Mouse (Mus musculus) kidney, adult 8-10 months (tissue): ENCODE results near the gene Ebf3.

Source experiments
- DNase-seq, 2 experiments: peaks; one replicate each; pipeline ENCODE4 v3.0.0; 2022

Ebf3 gene

DNA sequence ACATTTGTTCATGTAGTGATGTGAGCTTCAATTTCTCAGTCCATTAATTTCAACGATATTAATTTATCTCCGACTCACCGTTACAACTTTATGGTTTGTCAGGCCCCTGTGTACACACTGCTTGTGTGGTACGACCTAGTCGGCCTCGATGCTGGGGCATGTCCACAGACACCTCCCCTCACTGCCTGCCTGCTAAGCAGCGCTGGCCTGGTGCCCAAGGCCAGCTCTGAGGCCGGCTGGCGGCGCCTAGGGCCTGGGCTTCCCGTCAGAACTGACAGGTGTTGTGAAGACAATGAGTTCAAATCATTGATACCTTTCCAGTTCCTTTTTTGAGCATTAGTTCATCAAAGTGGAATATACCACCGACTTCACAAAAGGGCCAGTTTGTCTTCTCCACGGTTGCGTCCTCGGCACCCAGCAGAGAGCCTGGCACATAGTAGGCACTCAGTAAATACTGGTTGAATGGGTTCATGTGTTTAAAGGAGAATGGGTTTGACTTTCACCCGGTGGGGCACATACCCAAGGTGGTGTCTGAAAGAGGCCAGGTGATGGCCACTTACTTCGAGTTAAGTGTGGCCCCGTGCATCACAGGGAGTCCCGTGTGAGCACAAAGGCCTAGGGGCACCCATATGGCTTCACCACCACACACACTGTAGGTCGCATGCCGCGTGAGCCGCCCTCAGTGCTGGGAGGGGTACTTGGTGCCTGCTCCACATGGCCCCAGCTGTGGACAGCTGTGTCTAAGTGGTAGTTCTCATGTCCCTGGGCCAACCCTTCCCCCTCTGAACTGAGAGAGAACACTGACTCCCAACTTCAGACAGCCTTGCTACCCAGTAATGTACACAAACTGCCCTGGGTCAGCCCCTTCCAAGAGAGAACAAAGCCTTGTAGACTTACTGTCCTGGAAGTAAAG is 116.9 kb downstream of the Ebf3 start:
- peak in 1 of 2 experiments; percentile 11 for DNase-seq

DNA sequence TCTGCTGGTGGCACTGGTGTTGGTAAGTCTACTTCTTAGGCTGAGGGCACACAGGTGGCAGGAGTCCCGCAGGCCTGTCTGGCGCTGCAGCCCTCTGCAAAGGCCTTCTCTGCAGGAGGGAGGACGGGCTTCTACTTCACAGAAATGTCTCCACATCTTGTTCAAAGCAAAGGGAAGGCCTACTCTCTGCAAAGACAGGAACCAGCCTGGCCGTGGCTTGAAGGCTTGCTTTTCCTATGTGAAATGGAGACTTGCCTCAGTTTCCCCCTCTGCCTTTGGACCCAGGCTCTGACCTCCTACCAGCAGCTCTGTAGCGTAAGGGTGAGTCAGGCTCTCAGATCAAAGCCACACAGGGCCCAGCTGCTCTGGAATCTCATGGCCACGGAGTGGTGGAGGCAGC is 117.7 kb downstream of the Ebf3 start:
- DNase-seq, result no peak

DNA sequence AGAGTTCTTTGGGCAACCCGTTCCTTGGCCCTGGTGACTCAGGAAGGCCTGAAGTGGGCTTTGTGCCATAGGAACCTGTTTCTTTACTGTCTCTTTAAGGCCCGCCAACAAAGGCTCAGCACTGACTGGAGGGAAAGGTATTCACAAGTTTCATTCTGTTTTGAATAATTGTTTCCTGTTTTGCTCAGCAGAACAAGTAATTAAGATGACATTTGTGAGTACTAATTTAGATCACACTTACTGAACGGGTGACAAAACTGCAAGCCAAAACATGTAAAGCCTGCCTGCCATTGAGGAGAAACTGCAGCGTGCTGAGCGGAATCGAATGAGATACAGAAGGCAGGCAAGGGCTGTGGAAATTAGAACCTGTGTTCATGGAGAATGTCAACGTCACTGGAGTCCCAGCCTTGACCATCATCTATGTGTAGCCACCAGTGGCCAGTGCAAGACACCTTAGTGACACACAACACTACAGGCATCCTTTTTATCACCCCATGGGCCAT is 121.4 kb downstream of the Ebf3 start:
- no peak for DNase-seq

DNA sequence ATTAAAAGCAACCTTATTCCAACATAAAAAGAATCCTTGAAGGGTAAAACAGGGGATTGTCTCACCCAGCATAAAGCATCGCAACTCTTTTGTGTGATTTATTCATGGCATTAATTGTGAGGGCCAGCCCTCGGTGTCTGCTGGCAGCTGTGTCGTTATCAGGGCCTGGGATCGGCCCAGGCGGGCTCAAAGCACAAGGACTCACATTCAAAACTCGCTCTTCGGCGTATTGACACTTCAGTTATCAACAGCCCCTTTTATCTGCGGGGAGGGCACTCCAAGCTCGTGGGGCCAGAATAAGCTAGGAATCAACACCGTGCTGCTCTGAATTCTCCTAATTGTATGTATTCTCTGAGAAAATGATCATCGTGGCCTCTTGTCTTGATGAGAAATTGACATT is 122.4 kb downstream of the Ebf3 start:
- DNase-seq, result no peak

DNA sequence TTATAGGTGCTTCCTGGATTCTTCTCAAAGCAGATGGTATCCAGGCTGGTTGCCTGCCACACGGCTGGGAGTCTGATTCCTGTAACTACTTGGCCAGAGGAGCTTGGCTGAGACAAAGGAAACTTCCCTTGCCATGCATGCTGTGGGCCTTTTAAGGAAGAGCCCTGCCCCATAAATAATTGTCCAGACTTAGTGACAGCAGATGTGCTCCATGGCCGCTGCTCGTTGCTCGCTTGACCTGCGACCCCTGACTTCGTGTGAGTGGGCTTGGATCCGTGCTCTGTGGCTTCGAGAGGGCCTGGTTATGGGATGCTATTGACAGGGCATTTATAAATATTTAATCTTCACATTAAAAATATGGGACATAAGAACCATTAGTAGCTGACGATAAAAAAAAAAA is 142.0 kb downstream of the Ebf3 start:
- DNase-seq, result no peak

DNA sequence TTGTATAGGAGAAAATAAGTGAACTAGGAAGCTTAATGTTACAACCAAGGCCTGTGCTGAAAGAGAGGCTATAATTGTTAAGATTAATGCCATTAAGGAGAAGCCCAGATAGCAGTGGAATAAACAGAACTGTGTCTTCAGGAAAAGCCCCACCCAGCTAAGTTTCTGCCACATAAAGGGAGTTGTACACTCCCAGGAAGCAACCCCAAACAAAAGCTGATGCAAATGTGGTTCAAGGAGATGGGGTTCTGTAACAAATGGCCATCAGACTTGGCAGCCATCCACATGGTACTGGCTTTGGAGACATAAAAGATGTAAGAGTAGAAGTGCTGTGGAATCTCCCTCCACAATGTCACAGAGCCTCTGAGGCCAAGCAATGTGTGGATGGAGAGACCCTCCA is 155.2 kb downstream of the Ebf3 start:
- no peak for DNase-seq

DNA sequence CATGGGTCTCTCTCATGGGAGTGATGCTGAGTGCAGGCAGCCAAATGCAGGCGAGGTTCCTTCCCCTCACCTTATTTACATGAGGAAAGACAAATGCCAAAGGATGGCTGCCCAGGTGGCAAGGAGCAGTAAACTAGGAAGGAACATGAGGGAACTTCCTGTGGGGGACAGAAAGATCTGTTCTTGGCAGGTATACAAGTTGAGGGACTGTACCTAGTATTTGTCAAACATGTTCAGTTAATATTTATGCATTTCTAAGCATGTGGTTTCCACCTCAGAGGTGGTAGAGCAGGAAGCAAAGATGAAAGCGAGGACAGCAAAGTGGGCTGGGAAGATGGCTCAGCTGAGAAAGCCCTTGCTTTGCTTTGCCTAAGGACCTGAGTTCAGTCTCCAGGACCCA is 159.6 kb downstream of the Ebf3 start:
- DNase-seq, result no peak

DNA sequence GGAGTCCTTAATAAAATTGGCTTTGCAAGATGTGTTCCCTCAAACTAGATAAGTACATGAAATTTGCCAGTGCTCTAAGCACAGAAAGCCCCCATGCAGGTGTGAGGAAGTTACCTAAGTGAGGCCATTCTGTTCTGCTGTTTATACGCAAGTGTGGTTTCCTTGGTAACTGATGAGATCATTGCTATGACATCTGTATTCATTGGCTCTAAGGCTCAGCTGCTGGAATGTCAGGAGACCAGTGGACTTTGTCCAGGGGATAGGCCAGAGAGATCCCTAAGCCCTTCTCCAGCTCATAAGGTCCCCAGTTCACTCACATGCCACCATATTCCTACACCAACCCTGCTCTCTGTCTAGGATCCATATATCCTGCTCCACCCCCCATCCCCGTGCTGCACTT is 162.4 kb downstream of the Ebf3 start:
- DNase-seq, result no peak

DNA sequence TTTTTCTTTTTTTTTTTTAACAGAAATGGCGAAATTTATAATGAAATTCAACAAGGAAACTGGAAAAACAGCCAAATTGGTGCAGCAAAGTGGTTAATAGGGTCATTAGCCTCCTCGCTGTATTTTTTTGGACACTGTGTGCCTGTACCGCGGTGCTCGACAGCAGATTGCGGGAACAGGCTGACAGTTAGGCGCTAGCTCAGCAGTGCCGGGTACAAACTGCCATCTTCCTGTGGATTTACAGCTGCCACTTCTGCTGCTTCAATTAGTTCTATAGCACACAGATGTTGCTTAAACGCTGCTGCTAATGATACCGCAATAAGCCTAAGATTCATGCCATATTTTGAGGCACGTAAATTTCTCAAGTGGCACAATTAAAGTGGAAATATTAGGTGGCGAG is 167.1 kb downstream of the Ebf3 start:
- DNase-seq, result no peak
